Mouse (Mus musculus): Measurements from ENCODE around the gene Thada. TPM values are rescaled to one million over a fixed set of nuclear protein-coding genes. Genes with fewer than 3 reads are reported as not detected.
"Not testable (repeated sequence)": the region's sequence is repeated elsewhere in the genome, so short reads cannot be mapped to it uniquely, and the experiment has no call there.

Thada gene
- polyA plus RNA-seq, 1 experiment = 0.72 TPM

GRCm38 (mm10) chr17:84321351-84321750, 144.7 kb downstream of the Thada start:
- Histone ChIP-seq H3K4me3 (replicated peaks) (no peak overlapping the region), H3K36me3 (replicated peaks; ENCODE audit: low read length) (peaks cover 31% of the 10 kb centered on the region), H3K27me3 (replicated peaks) (no peaks in the 10 kb centered on the region), H3K9me3 (no peaks in the 10 kb centered on the region), H3K4me1 (peaks cover 39% of the 10 kb centered on the region)
- TF ChIP-seq GATA1 (IDR thresholded peaks at IDR 0.05; ENCODE audit: borderline replicate concordance, low read length) (no peak), FLI1 (IDR thresholded peaks at IDR 0.05; ENCODE audit: low read length) (no peak)

GRCm38 (mm10) chr17:84320576-84320975, 145.4 kb downstream of the Thada start:
- peaks cover 25% of the 10 kb centered on the region for H3K36me3 ChIP-seq (replicated peaks; ENCODE audit: low read length)
- H3K27me3 ChIP-seq (replicated peaks) = no peaks in the 10 kb centered on the region
- H3K4me1 ChIP-seq = peaks cover 34% of the 10 kb centered on the region
- no peaks in the 10 kb centered on the region for H3K9me3 ChIP-seq
- TF ChIP-seq GATA1 (IDR thresholded peaks at IDR 0.05; ENCODE audit: borderline replicate concordance, low read length) = no peak
- no peak for TF ChIP-seq FLI1 (IDR thresholded peaks at IDR 0.05; ENCODE audit: low read length)
- no peak overlapping the region for H3K4me3 ChIP-seq (replicated peaks)

- no peaks in the 10 kb centered on the region for H3K9me3 ChIP-seq
- no peaks in the 10 kb centered on the region for H3K27me3 ChIP-seq (replicated peaks)
- peaks cover 22% of the 10 kb centered on the region for H3K36me3 ChIP-seq (replicated peaks; ENCODE audit: low read length)
- peaks cover 23% of the 10 kb centered on the region for H3K4me1 ChIP-seq
- TF ChIP-seq GATA1 (IDR thresholded peaks at IDR 0.05; ENCODE audit: borderline replicate concordance, low read length) (no peak), FLI1 (IDR thresholded peaks at IDR 0.05; ENCODE audit: low read length) (no peak)
- peak overlapping the region; percentile 67 for H3K4me3 ChIP-seq (replicated peaks)
Observed at GRCm38 (mm10) chr17:84314341-84314740, 151.7 kb downstream of the Thada start.

- Histone ChIP-seq H3K4me1 (peaks cover 19% of the 10 kb centered on the region), H3K27me3 (replicated peaks) (no peaks in the 10 kb centered on the region), H3K9me3 (no peaks in the 10 kb centered on the region), H3K36me3 (replicated peaks; ENCODE audit: low read length) (peaks cover 29% of the 10 kb centered on the region), H3K4me3 (replicated peaks) (no peak overlapping the region)
- no peak for TF ChIP-seq GATA1 (IDR thresholded peaks at IDR 0.05; ENCODE audit: borderline replicate concordance, low read length)
- TF ChIP-seq FLI1 (IDR thresholded peaks at IDR 0.05; ENCODE audit: low read length) = no peak
Observed at GRCm38 (mm10) chr17:84313494-84313893, 152.5 kb downstream of the Thada start.

GRCm38 (mm10) chr17:84306151-84306550, 159.9 kb downstream of the Thada start:
- H3K4me3 ChIP-seq (replicated peaks) = no peak overlapping the region
- TF ChIP-seq GATA1 (IDR thresholded peaks at IDR 0.05; ENCODE audit: borderline replicate concordance, low read length) (no peak), FLI1 (IDR thresholded peaks at IDR 0.05; ENCODE audit: low read length) (no peak)
- peaks cover 55% of the 10 kb centered on the region for H3K36me3 ChIP-seq (replicated peaks; ENCODE audit: low read length)
- no peaks in the 10 kb centered on the region for H3K9me3 ChIP-seq
- no peaks in the 10 kb centered on the region for H3K27me3 ChIP-seq (replicated peaks)
- H3K4me1 ChIP-seq = peaks cover 23% of the 10 kb centered on the region

- Histone ChIP-seq H3K36me3 (replicated peaks; ENCODE audit: low read length) (peaks cover 48% of the 10 kb centered on the region), H3K9me3 (no peaks in the 10 kb centered on the region), H3K4me1 (peaks cover 19% of the 10 kb centered on the region), H3K27me3 (replicated peaks) (no peaks in the 10 kb centered on the region), H3K4me3 (replicated peaks) (no peak overlapping the region)
- TF ChIP-seq GATA1 (IDR thresholded peaks at IDR 0.05; ENCODE audit: borderline replicate concordance, low read length) = no peak
Observed at GRCm38 (mm10) chr17:84305074-84305473, 160.9 kb downstream of the Thada start.

GRCm38 (mm10) chr17:84304141-84304540, 161.9 kb downstream of the Thada start:
- Histone ChIP-seq H3K4me3 (replicated peaks) (no peak overlapping the region), H3K4me1 (peaks cover 19% of the 10 kb centered on the region), H3K36me3 (replicated peaks; ENCODE audit: low read length) (peaks cover 41% of the 10 kb centered on the region), H3K27me3 (replicated peaks) (no peaks in the 10 kb centered on the region), H3K9me3 (no peaks in the 10 kb centered on the region)
- TF ChIP-seq FLI1 (IDR thresholded peaks at IDR 0.05; ENCODE audit: low read length) = no peak

- Histone ChIP-seq H3K36me3 (replicated peaks; ENCODE audit: low read length) (peaks cover 29% of the 10 kb centered on the region), H3K9me3 (no peaks in the 10 kb centered on the region), H3K4me1 (peaks cover 6% of the 10 kb centered on the region), H3K27me3 (replicated peaks) (no peaks in the 10 kb centered on the region), H3K4me3 (replicated peaks) (no peak overlapping the region)
- TF ChIP-seq FLI1 (IDR thresholded peaks at IDR 0.05; ENCODE audit: low read length) (no peak), GATA1 (IDR thresholded peaks at IDR 0.05; ENCODE audit: borderline replicate concordance, low read length) (no peak)
Observed at GRCm38 (mm10) chr17:84297976-84298375, 168.0 kb downstream of the Thada start.

- TF ChIP-seq FLI1 (IDR thresholded peaks at IDR 0.05; ENCODE audit: low read length) (no peak), GATA1 (IDR thresholded peaks at IDR 0.05; ENCODE audit: borderline replicate concordance, low read length) (no peak)
- peaks cover 10% of the 10 kb centered on the region for H3K4me1 ChIP-seq
- no peaks in the 10 kb centered on the region for H3K27me3 ChIP-seq (replicated peaks)
- H3K9me3 ChIP-seq = no peaks in the 10 kb centered on the region
- H3K4me3 ChIP-seq (replicated peaks) = no peak overlapping the region
- H3K36me3 ChIP-seq (replicated peaks; ENCODE audit: low read length) = peaks cover 31% of the 10 kb centered on the region
Observed at GRCm38 (mm10) chr17:84293221-84293620, 172.8 kb downstream of the Thada start.

GRCm38 (mm10) chr17:84291228-84291627, 174.8 kb downstream of the Thada start:
- H3K4me1 ChIP-seq = peaks cover 10% of the 10 kb centered on the region
- H3K36me3 ChIP-seq (replicated peaks; ENCODE audit: low read length) = peaks cover 17% of the 10 kb centered on the region
- H3K27me3 ChIP-seq (replicated peaks); H3K9me3 ChIP-seq; H3K4me3 ChIP-seq (replicated peaks): not testable (repeated sequence)
